29 mouse cellular contexts compared by ENCODE assay signal in genomic region chr13:49762208-49762607, GRCm38 (mm10). TPM values are rescaled to one million over a fixed set of nuclear protein-coding genes. Genes with fewer than 3 reads are reported as not detected.
"Had no signal": no experiment of that assay in that cellular context is flagged by ENCODE, and none has a peak within 500 bp of the region (broad histone marks: within the 10 kb centered on the region; RNA-seq: fewer than 3 reads in every experiment).

No protein-coding gene starts in this region.

- H3K36me3 ChIP-seq: limb, embryonic 10.5 days; limb, embryonic 13.5 days; liver, embryonic 12.5 days; liver, embryonic 15.5 days; lung, embryonic 15.5 days; midbrain, embryonic 10.5 days; midbrain, embryonic 13.5 days; neural tube, embryonic 13.5 days had no signal

- H3K27me3 ChIP-seq: limb, embryonic 13.5 days; liver, embryonic 12.5 days; liver, embryonic 15.5 days; lung, embryonic 15.5 days; midbrain, embryonic 13.5 days; neural tube, embryonic 13.5 days had no signal

- H3K4me1 ChIP-seq: limb, embryonic 13.5 days; liver, embryonic 15.5 days; lung, embryonic 15.5 days had no signal

- ATAC-seq: liver, embryonic 12.5 days; midbrain, embryonic 13.5 days; midbrain, embryonic 16.5 days had no signal

- DNase-seq: kidney, adult 9 months; kidney, postnatal 25 days; liver; lung, adult 18-20 months; lung, postnatal 10 days; lung, postnatal 36 days; thymus, adult 18-20 months; thymus, postnatal 36 days had no signal

- H3K9ac ChIP-seq: limb, embryonic 13.5 days; liver, embryonic 12.5 days; liver, embryonic 15.5 days; lung, embryonic 15.5 days; midbrain, embryonic 13.5 days; neural tube, embryonic 13.5 days had no signal

- H3K27ac ChIP-seq: kidney, postnatal 0 days; limb, embryonic 10.5 days; limb, embryonic 13.5 days; liver, embryonic 12.5 days; liver, embryonic 15.5 days; lung, embryonic 15.5 days; midbrain, embryonic 10.5 days; midbrain, embryonic 13.5 days; neural tube, embryonic 13.5 days had no signal

- H3K9me3 ChIP-seq: limb, embryonic 10.5 days; limb, embryonic 13.5 days; liver, embryonic 12.5 days; liver, embryonic 15.5 days; lung, embryonic 15.5 days; midbrain, embryonic 10.5 days; midbrain, embryonic 13.5 days; neural tube, embryonic 13.5 days had no signal

- H3K4me2 ChIP-seq: limb, embryonic 13.5 days; liver, embryonic 12.5 days; liver, embryonic 15.5 days; lung, embryonic 15.5 days; midbrain, embryonic 13.5 days; neural tube, embryonic 13.5 days had no signal

- H3K4me3 ChIP-seq: limb, embryonic 10.5 days; limb, embryonic 13.5 days; liver, embryonic 12.5 days; liver, embryonic 15.5 days; lung, embryonic 15.5 days; megakaryocyte, embryonic 14.5 days; midbrain, embryonic 10.5 days; midbrain, embryonic 13.5 days; myocyte; neural tube, embryonic 13.5 days had no signal

RNA-seq across cellular contexts. Expression of gene Gm30302, which starts 36.6 kb away (rescaled TPM):
- total RNA-seq: layer of hippocampus, adult 8-10 months; layer of hippocampus, postnatal 14 days; left cerebral cortex, postnatal 25 days; monocyte, adult 5-6 weeks; neutrophil, adult 5-6 weeks had no signal
- polyA plus RNA-seq: kidney, postnatal 0 days; limb, embryonic 10.5 days; limb, embryonic 13.5 days; liver, embryonic 12.5 days; liver, embryonic 15.5 days; lung, embryonic 15.5 days; midbrain, embryonic 10.5 days; midbrain, embryonic 13.5 days; midbrain, embryonic 16.5 days; myocyte; neural tube, embryonic 13.5 days; small intestine, adult 2 months; spleen, adult 2 months; stomach, embryonic 16.5 days; urinary bladder, adult 2 months had no signal
